Mouse (Mus musculus) left cerebral cortex, postnatal 10 days (tissue): ENCODE measurements around the gene Mapk8ip2. TPM values are rescaled to one million over a fixed set of nuclear protein-coding genes. Genes with fewer than 3 reads are reported as not detected.
"Not testable (repeated sequence)": the region's sequence is repeated elsewhere in the genome, so short reads cannot be mapped to it uniquely, and the experiment has no call there.

Experiments used
- DNase-seq, 2 experiments: peaks; one replicate each; pipeline ENCODE4 v3.0.0; 2021 to 2022; ENCODE audit warnings: low spot score in 2 of 2, mixed read lengths in 1 of 2; ENCODE audit errors: extremely low spot score in 1 of 2
- intact Hi-C: fragments of 180-260 bp; cut with DNase I; formaldehyde crosslinking; loops from one replicate; pipeline ENCODE4 v1.15.1; 2025
- total RNA-seq, 2 experiments: library from RNA; stranded (reverse); gene quantifications; 2 replicates each; pipeline ENCODE4 v1.2.3; 2021

The Mapk8ip2 gene
- 100 to 1,000 TPM; 189 to 195 TPM for total RNA-seq

DNA sequence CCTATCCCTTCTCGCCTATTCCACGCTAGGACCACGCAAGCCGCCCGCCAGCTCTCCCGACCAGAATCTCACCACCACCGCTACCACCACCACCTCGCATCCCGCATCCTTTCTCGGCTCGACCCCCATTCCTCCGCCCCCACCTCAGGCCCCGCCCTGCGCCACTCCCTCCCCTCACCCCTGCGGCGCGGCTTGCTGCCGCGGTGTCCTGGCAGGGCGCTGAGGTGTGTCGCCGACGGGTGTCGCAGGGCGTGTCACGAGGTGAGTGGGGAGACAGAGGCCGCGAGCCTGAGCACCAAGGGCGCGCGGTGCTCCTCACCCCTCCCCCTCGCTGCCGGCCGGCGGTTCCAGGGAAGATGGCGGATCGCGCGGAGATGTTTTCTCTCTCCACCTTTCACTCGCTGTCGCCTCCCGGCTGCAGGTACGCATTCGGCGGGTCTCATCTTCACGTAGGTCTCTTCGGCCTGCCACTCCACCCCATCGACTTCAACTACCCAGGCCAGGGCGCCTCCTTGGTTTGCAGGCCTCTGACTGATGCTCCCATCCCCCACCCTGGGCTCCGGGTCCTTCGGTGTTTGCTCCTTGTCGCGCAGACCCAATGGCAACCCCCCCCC lies at the start of gene Mapk8ip2:
Gene Mapk8ip2 (plus strand): TSS at position 49 of the 614 bp plus-strand sequence.
- peak in 1 of 2 experiments; percentile 77 for DNase-seq
- intact Hi-C loops: no loop called here

- no peak for DNase-seq
- intact Hi-C loops: no loop called here
Observed at GRCm38 (mm10) chr15:89404831-89405623, 48.7 kb upstream of the Mapk8ip2 start.

DNA sequence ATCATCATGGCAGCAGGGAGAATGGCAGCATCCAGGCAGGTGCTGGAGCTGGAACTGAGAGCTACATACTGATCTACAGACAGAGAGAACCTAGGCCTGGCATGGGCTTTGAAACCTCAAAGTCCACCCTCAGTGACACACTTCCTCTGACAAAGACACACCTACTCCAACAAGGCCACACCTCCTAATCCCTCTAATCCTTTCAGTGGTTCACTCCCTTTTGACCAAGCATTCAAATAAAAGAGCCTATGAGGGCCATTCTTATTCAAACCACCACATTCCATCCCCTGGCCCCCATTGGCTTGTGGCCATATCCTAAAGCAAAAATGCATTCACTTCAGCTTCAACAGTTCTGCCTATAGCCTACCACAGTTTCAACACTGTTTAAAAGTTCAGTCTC lies 47.0 kb upstream of the Mapk8ip2 start:
- DNase-seq: no peak
- intact Hi-C loops: no loop called here

GRCm38 (mm10) chr15:89410118-89410517 lies 43.6 kb upstream of the Mapk8ip2 start, which contains the start of gene Syce3:
Gene Syce3, minus strand, starts transcription at chr15:89410503.
- peak in 1 of 2 experiments; percentile 45 for DNase-seq
- intact Hi-C loops: no loop called here

DNA sequence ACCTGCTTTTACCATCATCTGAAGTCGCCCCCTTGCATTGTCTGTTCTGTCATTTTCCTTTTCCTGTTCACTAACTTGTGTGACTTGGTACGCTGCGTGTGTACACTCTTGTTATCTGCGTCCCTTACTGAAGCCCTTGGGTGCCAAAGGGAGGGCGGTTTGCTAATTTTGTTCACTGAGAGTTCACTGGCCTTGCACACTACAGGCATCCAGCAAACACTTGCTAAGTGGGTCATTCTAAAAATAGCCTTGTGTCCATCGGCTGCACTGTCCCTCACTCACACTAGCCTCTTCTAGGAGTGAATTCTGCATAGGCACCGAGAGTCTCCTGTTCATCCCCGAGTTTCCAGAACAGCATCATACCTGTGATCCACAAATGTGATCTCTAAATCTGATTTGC lies 38.4 kb upstream of the Mapk8ip2 start:
- no peak for DNase-seq
- intact Hi-C loops: no loop called here

DNA sequence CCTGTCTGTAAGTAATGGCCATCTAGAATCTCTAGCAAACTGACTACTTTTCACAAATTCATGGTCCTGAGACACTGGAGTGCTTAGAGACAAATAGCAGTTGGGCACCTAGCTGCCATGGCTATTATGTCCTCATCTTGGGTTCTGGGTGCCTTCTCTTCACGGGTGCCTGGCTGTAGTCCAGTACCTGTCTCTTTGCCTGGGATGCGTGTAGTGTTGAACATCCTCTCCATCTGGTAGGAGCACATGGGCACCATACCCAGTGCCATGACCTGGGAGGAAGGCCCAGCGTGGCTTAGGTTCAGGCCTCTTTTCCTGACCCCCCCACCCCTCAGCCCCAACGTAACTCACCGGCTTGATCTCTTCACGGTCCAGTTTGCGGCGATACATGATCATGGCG lies 31.8 kb upstream of the Mapk8ip2 start:
- intact Hi-C loops: no loop called here

GRCm38 (mm10) chr15:89424621-89425020 lies 29.1 kb upstream of the Mapk8ip2 start:
- DNase-seq: no peak

More for the DNA sequence above, 31.8 kb upstream of the Mapk8ip2 start:
- no peak for DNase-seq

DNA sequence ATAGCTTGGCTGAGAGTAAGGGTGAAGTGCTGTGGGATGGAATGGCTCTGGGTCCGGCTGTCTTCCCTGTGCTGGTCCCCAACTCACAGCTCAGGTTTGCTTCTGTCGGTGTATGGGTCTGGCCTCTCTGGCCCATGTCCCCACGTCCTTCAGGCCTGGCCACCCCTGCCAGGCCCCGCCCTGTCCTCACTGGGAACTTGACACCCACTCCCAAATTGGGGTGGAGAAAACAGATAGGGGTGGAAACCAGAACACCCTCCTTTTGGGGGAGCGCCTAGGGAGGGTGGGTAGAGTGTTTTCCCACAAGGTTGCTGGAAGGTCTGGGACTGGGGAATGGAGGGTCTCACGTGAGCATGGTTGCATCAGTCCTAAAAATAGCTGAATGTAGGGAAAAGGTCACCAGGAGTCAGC lies 28.0 kb upstream of the Mapk8ip2 start, which contains the start of gene Cpt1b:
Gene Cpt1b (minus strand): TSS at position 153 of the 411 bp plus-strand sequence.
- intact Hi-C loops: no loop called here

More at GRCm38 (mm10) chr15:89424621-89425020, 29.1 kb upstream of the Mapk8ip2 start:
- intact Hi-C loops: no loop called here

DNA sequence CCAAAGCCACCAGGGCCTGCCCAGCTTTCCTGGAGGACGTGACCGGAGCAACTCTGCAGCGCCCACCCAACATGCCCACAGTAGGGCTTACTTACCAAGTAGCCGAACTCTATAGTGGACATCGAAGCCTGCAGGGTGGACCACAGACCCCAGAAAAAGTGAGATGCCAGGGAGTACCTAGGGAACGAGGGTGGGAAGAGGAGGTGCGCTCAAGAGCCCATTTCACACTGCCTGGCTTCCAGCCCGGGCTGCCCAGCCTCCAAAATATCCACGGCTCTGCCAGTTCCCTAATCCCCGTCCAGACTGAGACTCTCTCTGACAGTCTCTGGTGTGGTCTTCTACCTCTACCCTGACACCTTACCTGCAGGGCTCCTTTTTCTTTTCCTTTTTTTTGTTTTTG lies 27.0 kb upstream of the Mapk8ip2 start:
- DNase-seq: no peak

More for the DNA sequence above, 28.0 kb upstream of the Mapk8ip2 start, which contains the start of gene Cpt1b:
- no peak for DNase-seq

DNA sequence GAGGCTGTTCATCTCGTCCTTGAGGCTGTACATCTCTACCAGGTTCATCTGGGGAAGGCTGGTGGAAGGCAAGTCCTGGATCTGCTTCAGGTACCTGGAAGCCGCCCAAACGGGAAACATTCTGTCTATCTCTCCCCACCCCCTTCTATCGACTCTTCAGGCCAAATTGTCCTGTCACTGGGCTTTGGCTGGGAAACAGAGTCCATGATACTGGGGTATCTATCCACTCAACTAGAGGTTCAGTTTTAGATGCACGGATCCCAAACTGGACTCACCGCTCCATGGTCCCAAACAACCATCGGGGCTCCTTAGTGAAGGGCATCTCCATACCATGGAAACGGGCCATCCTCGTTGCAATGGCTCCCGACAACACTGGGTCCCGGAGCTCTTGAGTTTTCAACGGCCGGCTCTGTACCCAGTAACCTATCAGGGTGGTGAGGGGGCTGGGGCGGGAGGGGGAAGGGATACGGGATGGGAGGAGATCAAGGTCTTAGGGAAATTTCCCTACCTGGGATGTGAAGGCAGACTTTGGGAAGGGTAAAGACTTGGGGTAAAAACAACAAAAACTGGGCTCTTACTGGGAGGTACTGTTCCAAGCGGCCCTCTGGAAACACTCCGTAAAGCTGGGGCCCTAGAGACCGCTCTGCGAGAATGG lies 25.4 kb upstream of the Mapk8ip2 start:
- DNase-seq: no peak
- intact Hi-C loops: no loop called here

More for the DNA sequence above, 27.0 kb upstream of the Mapk8ip2 start:
- intact Hi-C loops: no loop called here

DNA sequence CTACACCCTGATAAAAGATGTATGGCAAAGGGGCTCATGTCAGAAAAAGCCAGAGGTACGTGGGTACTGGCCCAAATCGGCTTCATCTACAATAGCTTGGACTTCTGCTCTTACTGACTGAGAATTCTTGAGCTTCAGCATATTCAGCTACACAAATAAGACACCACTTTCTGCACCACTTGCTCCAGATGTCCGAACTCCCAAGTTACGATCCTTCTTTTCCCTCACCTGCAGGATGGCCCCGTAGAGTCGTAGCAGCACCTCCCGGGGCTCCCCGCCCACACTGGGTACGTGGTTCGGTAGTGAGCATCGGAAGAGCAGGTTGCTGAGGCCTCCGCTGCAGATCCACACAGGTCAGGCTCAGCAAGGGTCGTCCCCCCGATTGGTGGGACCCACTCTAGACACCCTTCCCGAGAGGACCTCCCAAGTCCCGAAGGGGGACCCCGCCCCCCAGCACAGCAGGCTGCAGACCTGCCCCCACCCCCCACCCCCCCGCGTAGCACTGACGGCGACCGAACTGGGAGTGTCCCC lies 24.8 kb upstream of the Mapk8ip2 start:
- intact Hi-C loops: no loop called here
- DNase-seq: no peak

GRCm38 (mm10) chr15:89429352-89430221 lies 24.1 kb upstream of the Mapk8ip2 start, which contains the start of the genes C730034F03Rik, Gm44502 and Chkb:
Gene C730034F03Rik, plus strand, starts transcription at chr15:89429589.
Gene Gm44502, minus strand, starts transcription at chr15:89429696.
Gene Chkb, minus strand, starts transcription at chr15:89429908.
- DNase-seq: peak; percentile 94 to 96
- intact Hi-C loops: no loop called here

GRCm38 (mm10) chr15:89430341-89430740 lies 23.4 kb upstream of the Mapk8ip2 start:
- intact Hi-C loops: no loop called here
- DNase-seq: no peak

- intact Hi-C loops, DNase-seq: not testable (repeated sequence)
Observed at GRCm38 (mm10) chr15:89430771-89431170, 22.9 kb upstream of the Mapk8ip2 start.

DNA sequence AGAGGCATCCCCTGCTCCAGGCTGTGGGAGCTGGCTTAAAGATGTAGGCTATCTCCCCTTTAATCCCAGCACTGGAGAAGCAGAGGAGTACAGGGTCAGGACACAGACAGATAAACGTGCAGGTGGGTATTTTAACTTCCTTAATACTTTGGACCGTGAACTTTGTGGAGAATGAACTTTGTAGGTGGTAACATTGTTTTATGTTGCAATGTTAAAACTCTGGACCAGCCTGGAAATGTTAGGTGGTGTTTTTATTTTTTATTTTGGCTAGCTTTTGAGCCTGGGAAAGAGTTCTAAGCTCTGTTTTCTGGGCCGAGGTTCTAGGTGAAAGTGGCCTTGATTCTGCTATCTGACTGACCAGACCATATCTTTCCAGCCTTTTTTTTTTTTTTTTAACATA lies 22.4 kb upstream of the Mapk8ip2 start:
- intact Hi-C loops: no loop called here
- no peak for DNase-seq

DNA sequence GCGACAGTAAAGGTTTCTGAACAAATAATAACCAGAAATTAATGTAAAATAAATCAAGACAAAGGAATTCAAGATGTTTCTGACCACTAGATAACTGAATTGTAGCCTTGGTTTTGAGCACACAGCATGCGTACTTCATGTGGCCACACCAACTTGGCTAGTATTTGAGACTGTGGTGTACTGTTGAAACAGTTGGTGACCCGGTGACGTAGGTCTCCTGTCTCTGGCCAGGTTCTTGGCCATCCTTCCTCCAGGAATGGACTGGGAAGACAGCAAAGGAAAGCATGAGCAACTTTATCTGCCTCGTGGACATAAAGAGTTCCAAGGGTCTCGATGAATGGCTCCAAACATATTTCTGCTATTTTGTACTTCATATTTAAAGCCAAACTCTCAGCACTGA lies 21.9 kb upstream of the Mapk8ip2 start:
- no peak for DNase-seq
- intact Hi-C loops: no loop called here

DNA sequence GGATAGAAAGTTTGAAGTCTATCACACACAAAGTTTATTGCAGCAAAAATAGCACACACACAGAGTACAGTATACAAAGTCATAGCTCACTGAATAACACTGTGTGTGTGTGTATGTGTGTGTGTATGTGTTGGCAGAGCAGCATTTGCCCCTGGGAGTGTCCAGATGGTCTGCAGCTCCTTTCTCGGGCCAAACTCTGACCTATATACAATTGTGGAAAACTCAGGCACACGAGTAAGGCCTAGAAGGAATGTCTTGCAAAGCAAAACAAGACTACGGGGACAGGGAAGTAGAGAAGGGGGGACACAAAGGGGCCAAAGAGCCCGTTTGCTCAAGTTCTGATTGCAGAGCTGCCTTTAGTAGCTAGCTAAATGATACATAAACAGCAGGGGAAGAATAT lies 20.8 kb upstream of the Mapk8ip2 start:
- DNase-seq: no peak
- intact Hi-C loops: no loop called here

DNA sequence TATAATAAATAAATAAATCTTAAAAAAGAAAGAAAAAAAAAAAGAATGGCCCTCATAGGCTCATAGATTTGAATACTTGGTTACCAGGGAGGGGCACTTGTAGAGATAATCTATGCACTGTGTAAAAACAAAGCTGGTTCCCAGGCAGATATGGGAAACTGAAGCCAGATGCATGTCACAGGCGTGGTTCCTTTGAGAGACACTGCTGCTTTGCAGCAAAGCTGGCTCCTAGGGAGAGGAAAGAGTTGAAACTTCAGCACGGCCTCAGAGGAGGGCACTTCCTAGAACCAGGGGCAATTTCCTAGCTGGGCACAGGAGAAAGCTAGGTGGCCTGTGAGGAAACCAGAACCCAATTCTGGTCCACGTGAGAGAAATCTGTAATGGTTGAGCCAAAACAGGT lies 19.6 kb upstream of the Mapk8ip2 start:
- no peak for DNase-seq
- intact Hi-C loops: no loop called here
